Mouse (Mus musculus) testis, adult 2 months (tissue): ENCODE data around the gene Use1. TPM values are rescaled to one million over a fixed set of nuclear protein-coding genes. Genes with fewer than 3 reads are reported as not detected.

Source experiments
- H3K27ac ChIP-seq: fragments of 200-500 bp; 2 replicates; pipeline ENCODE4 v1.5.1; 2012; ENCODE audit warnings: low read depth, low read length; ENCODE audit not compliant: control insufficient read depth, insufficient read depth
- H3K27me3 ChIP-seq: fragments of 200-500 bp; 2 replicates; pipeline ENCODE4 v1.6.1; 2012; ENCODE audit warnings: mild to moderate bottlenecking, low read length, moderate library complexity; ENCODE audit not compliant: control insufficient read depth, insufficient read depth
- H3K36me3 ChIP-seq: fragments of 200-500 bp; 2 replicates; pipeline ENCODE4 v1.6.1; 2012; ENCODE audit warnings: mild to moderate bottlenecking, low read length; ENCODE audit not compliant: control insufficient read depth, insufficient read depth
- H3K4me1 ChIP-seq: fragments of 200-500 bp; 2 replicates; pipeline ENCODE4 v1.6.1; 2012; ENCODE audit warnings: low read length; ENCODE audit not compliant: control insufficient read depth, insufficient read depth
- H3K4me3 ChIP-seq: fragments of 200-500 bp; 2 replicates; pipeline ENCODE4 v1.5.1; 2012; ENCODE audit warnings: low read depth, mild to moderate bottlenecking, low read length, moderate library complexity, mixed read lengths; ENCODE audit not compliant: control insufficient read depth
- CTCF ChIP-seq: fragments of 200-500 bp; IDR thresholded peaks from 2 replicates; pipeline ENCODE4 v1.5.1; 2012; ENCODE audit warnings: low read depth, mild to moderate bottlenecking, inconsistent platforms, low read length, moderate library complexity; ENCODE audit not compliant: control insufficient read depth, insufficient read depth, insufficient replicate concordance
- POLR2A ChIP-seq: fragments of 200-500 bp; IDR thresholded peaks from 2 replicates; pipeline ENCODE4 v1.6.1; 2012; ENCODE audit warnings: low read depth, mild to moderate bottlenecking, inconsistent platforms, low read length, moderate library complexity; ENCODE audit not compliant: control insufficient read depth
- polyA plus RNA-seq: library from polyadenylated mRNA; depleted of rRNA; stranded (reverse); fragments of >200 nt; gene quantifications from 2 replicates; pipeline ENCODE4 v1.2.3, GENCODE M21; 2012

The Use1 gene
- polyA plus RNA-seq, 1 experiment = 158 TPM

GRCm38 (mm10) chr8:71371236-71371848 lies 4.7 kb downstream of the Use1 start, which contains the start of gene Ocel1:
Gene Ocel1, plus strand, starts transcription at chr8:71371298.
- TF ChIP-seq CTCF = peak; percentile 96
- peak; percentile 81 for TF ChIP-seq POLR2A
- H3K36me3 ChIP-seq = no peaks in the 10 kb centered on the region; the same call in 1 of the 2 replicates
- H3K4me1 ChIP-seq = peaks cover 19% of the 10 kb centered on the region
- H3K27me3 ChIP-seq = no peaks in the 10 kb centered on the region
- H3K4me3 ChIP-seq = peak within 1 kb of the TSS; percentile 96
- H3K27ac ChIP-seq = peak within 1 kb of the TSS; percentile 97

DNA sequence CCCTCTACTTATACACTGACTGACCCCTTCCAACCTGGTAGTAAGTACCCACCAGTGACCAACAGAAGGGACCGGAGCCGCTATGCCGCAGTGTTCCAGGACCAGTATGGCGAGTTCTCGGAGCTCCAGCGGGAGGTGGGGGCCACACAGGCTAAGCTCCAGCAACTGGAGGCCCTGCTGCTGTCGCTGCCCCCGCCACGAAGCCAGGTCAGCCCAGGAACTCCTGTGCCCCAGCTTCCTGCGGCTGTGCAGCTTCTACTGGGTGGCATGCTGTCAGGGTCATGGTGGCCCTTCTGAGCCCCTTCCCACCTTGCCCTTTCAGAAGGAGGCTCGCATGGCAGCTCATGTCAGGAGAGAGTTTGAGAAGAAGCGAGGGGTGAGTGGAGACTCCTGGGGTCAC lies 5.8 kb downstream of the Use1 start:
- H3K27me3 ChIP-seq = no peaks in the 10 kb centered on the region
- peaks cover 19% of the 10 kb centered on the region for H3K4me1 ChIP-seq
- H3K27ac ChIP-seq = no peak overlapping the region
- H3K4me3 ChIP-seq = no peak overlapping the region
- no peaks in the 10 kb centered on the region; the same call in 1 of the 2 replicates for H3K36me3 ChIP-seq
- TF ChIP-seq CTCF = no peak
- TF ChIP-seq POLR2A = no peak

GRCm38 (mm10) chr8:71373000-71373399 lies 6.4 kb downstream of the Use1 start:
- Histone ChIP-seq H3K27me3 (no peaks in the 10 kb centered on the region), H3K36me3 (no peaks in the 10 kb centered on the region; the same call in 1 of the 2 replicates), H3K4me1 (peaks cover 14% of the 10 kb centered on the region), H3K27ac (no peak overlapping the region), H3K4me3 (no peak overlapping the region)
- TF ChIP-seq CTCF (no peak), POLR2A (no peak)

DNA sequence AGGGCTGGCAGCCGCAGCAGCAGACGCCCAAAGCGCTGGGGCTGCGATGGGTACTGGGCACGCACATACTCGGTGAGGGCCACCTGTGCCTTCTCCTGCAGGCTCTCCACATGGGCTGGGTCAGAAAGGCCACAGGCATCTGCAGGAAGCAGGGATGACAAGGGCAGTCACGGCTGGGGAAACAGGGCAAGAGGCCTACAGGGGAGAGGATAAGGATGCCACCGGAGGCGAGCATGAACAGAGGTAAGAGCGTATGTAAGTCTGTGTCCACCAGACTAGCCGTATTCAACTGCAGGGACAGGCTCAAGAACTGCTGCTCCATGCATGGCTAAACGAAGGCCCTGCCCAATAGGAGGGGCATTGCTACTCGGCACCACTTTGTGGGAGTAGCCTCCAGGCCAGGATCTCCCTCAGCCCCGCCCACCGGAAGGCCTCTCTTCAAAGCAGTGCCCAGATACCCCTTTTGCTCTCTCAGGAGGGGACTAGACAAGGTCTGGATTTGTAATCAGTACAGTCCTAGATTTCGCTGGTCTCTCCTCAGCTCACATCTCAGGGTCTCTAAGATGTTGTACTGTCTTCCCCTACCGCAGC lies 8.1 kb downstream of the Use1 start:
- Histone ChIP-seq H3K4me3 (no peak overlapping the region), H3K36me3 (no peaks in the 10 kb centered on the region), H3K4me1 (peaks cover 11% of the 10 kb centered on the region), H3K27me3 (no peaks in the 10 kb centered on the region), H3K27ac (no peak overlapping the region)
- TF ChIP-seq POLR2A (no peak), CTCF (no peak)

DNA sequence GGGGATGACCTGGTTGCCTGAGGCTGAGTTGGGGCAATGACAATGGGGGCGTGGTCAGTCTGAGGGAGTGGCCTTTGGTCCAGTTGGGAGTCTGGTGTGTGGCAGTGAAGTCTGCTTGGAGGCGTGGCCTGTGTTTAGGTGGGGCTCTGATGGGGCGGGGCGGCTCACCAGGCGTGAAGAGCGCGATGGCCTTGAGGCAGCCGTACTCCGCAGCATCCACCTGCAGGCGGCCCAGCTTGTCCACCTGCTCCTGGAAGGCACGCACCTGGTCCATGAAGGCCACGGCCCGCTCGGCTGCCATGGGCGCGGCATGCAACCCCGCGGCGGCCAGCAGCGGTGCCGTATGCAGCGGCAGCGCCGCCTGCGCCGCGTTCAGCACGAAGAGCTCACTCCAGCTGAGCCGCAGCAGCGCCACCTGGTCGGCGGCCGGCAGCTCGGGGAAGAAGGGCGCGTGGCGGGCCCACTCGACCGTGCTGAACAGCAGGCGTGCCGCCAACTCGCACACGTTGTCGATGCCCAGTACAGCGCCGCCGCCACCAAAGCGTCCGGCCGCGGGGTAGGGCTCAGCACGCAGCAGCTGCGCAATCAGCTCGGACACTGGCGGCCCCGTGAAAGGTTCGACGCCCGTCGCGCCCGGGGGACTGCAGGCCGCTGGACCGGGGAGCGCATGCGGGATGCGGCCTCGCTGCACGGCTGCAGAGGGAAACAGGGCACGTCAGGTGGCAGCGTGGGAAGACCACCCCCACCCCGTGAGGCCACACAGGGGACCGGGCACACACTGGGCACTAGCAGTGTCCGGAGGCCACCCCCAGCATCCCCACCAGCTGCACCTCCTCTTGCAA lies 9.2 kb downstream of the Use1 start:
- Histone ChIP-seq H3K4me1 (peaks cover 17% of the 10 kb centered on the region), H3K27me3 (no peaks in the 10 kb centered on the region), H3K36me3 (no peaks in the 10 kb centered on the region), H3K4me3 (peak overlapping the region; percentile 1; the same call in 1 of the 2 replicates), H3K27ac (no peak overlapping the region)
- TF ChIP-seq POLR2A = peak; percentile 42; the same call in 1 of the 2 replicates
- no peak for TF ChIP-seq CTCF

GRCm38 (mm10) chr8:71376423-71377030 lies 9.9 kb downstream of the Use1 start:
- Histone ChIP-seq H3K27ac (no peak overlapping the region), H3K36me3 (no peaks in the 10 kb centered on the region)

GRCm38 (mm10) chr8:71379008-71379407 lies 12.4 kb downstream of the Use1 start:
- H3K27ac ChIP-seq = no peak overlapping the region
- H3K27me3 ChIP-seq = no peaks in the 10 kb centered on the region
- no peak for TF ChIP-seq POLR2A
- TF ChIP-seq CTCF = no peak
- peaks cover 23% of the 10 kb centered on the region for H3K4me1 ChIP-seq
- no peak overlapping the region for H3K4me3 ChIP-seq
- no peaks in the 10 kb centered on the region for H3K36me3 ChIP-seq

More at GRCm38 (mm10) chr8:71376423-71377030, 9.9 kb downstream of the Use1 start:
- Histone ChIP-seq H3K4me3 (no peak overlapping the region), H3K4me1 (peaks cover 20% of the 10 kb centered on the region), H3K27me3 (no peaks in the 10 kb centered on the region)
- TF ChIP-seq POLR2A (no peak), CTCF (no peak)
